Mouse (Mus musculus): ENCODE results near the gene Pik3cd.

GRCm38 (mm10) chr4:149632670-149633307 lies 69.6 kb downstream of the Pik3cd start:
- TF ChIP-seq POLR2A (IDR thresholded peaks at IDR 0.05; ENCODE audit: borderline replicate concordance, extremely low read depth, low read depth, low read length) = no peak
- TF ChIP-seq CTCF (IDR thresholded peaks at IDR 0.05; ENCODE audit: insufficient read depth, low read length) = no peak

Data from lung, adult 2 months (tissue).